Mouse (Mus musculus) G1E-ER4 (cell line): ENCODE measurements around the gene Mrpl17. TPM values are rescaled to one million over a fixed set of nuclear protein-coding genes. Genes with fewer than 3 reads are reported as not detected.

ENCODE experiments used
- GATA1 ChIP-seq: IDR thresholded peaks from one replicate; pipeline ENCODE4 v1.8.0; 2012; ENCODE audit warnings: low read length, inconsistent platforms
- polyA plus RNA-seq: library from polyadenylated mRNA; stranded (reverse); fragments of >175 nt; gene quantifications from 2 replicates; pipeline ENCODE4 v1.2.3, GENCODE M21; 2012

Mrpl17 gene
- polyA plus RNA-seq, result 208 and 243 TPM in 2 replicates

GRCm38 (mm10) chr7:105810877-105811489 is at the start of gene Mrpl17:
Gene Mrpl17, minus strand, starts transcription at chr7:105811099.
- no peak for TF ChIP-seq GATA1

- no peak for TF ChIP-seq GATA1
Measured at GRCm38 (mm10) chr7:105824281-105824680, 13.4 kb upstream of the Mrpl17 start.

GRCm38 (mm10) chr7:105818483-105818882 is 7.6 kb upstream of the Mrpl17 start:
- TF ChIP-seq GATA1, result no peak

- TF ChIP-seq GATA1, result no peak
Measured at GRCm38 (mm10) chr7:105816736-105817135, 5.8 kb upstream of the Mrpl17 start.

GRCm38 (mm10) chr7:105813326-105813725 is 2.4 kb upstream of the Mrpl17 start:
- no peak for TF ChIP-seq GATA1

GRCm38 (mm10) chr7:105812566-105812965 is 1.7 kb upstream of the Mrpl17 start:
- TF ChIP-seq GATA1, result no peak

GRCm38 (mm10) chr7:105811516-105811915 is 617 bp upstream of the Mrpl17 start:
- no peak for TF ChIP-seq GATA1

GRCm38 (mm10) chr7:105810280-105810876 is 521 bp downstream of the Mrpl17 start:
- TF ChIP-seq GATA1, result no peak

GRCm38 (mm10) chr7:105809836-105810235 is 1.1 kb downstream of the Mrpl17 start:
- TF ChIP-seq GATA1, result no peak

- no peak for TF ChIP-seq GATA1
Measured at GRCm38 (mm10) chr7:105808385-105808784, 2.5 kb downstream of the Mrpl17 start.

- TF ChIP-seq GATA1, result no peak
Measured at GRCm38 (mm10) chr7:105806716-105807115, 4.2 kb downstream of the Mrpl17 start.

GRCm38 (mm10) chr7:105806125-105806524 is 4.8 kb downstream of the Mrpl17 start:
- no peak for TF ChIP-seq GATA1

- no peak for TF ChIP-seq GATA1
Measured at GRCm38 (mm10) chr7:105803428-105803827, 7.5 kb downstream of the Mrpl17 start.

- TF ChIP-seq GATA1, result no peak
Measured at GRCm38 (mm10) chr7:105802771-105803170, 8.1 kb downstream of the Mrpl17 start.

GRCm38 (mm10) chr7:105802312-105802711 is 8.6 kb downstream of the Mrpl17 start:
- TF ChIP-seq GATA1, result no peak

GRCm38 (mm10) chr7:105796972-105797371 is 13.9 kb downstream of the Mrpl17 start:
- TF ChIP-seq GATA1, result no peak

- TF ChIP-seq GATA1, result no peak
Measured at GRCm38 (mm10) chr7:105795759-105796366, 15.0 kb downstream of the Mrpl17 start.
